9 mouse cellular contexts compared by ENCODE assay signal in genomic region chr12:91748241-91748865, GRCm38 (mm10). TPM values are rescaled to one million over a fixed set of nuclear protein-coding genes. Genes with fewer than 3 reads are reported as not detected.
DNase-seq lines count a peak whose midpoint lies in the region; ATAC-seq lines count a peak whose summit lies in the region.
"Had no signal": no experiment of that assay in that cellular context is flagged by ENCODE, and none has a peak within 500 bp of the region (broad histone marks: within the 10 kb centered on the region; RNA-seq: fewer than 3 reads in every experiment).

No protein-coding gene starts in this region.

- no peak overlapping the region for H3K4me3 ChIP-seq in hindbrain, embryonic 16.5 days (ENCODE audit: low read length)
- no peak overlapping the region for H3K4me3 ChIP-seq in hindbrain, embryonic 10.5 days
- H3K4me3 ChIP-seq in embryonic facial prominence, embryonic 15.5 days (replicated peaks) = no peak overlapping the region
- H3K4me3 ChIP-seq: heart, embryonic 15.5 days had no signal

- WGBS in hindbrain, embryonic 16.5 days = 51% methylated on average over 18 of the region's 18 CpGs
- WGBS in hindbrain, embryonic 10.5 days = 80% methylated on average over 18 of the region's 18 CpGs
- 59% methylated on average over 18 of the region's 18 CpGs for WGBS in embryonic facial prominence, embryonic 15.5 days

- no peak overlapping the region for H3K27ac ChIP-seq in hindbrain, embryonic 16.5 days (ENCODE audit: low read depth, low read length)
- H3K27ac ChIP-seq in hindbrain, embryonic 10.5 days = no peak overlapping the region
- H3K27ac ChIP-seq in embryonic facial prominence, embryonic 15.5 days (replicated peaks) = no peak overlapping the region; the same call in 1 of the 2 replicates
- H3K27ac ChIP-seq: heart, embryonic 15.5 days had no signal

- no peaks in the 10 kb centered on the region for H3K36me3 ChIP-seq in hindbrain, embryonic 16.5 days (ENCODE audit: control insufficient read depth, insufficient read depth, low read length)
- peaks cover 4% of the 10 kb centered on the region; the same call in 1 of the 2 replicates for H3K36me3 ChIP-seq in hindbrain, embryonic 10.5 days
- H3K36me3 ChIP-seq in embryonic facial prominence, embryonic 15.5 days = no peaks in the 10 kb centered on the region
- H3K36me3 ChIP-seq: heart, embryonic 15.5 days had no signal

- no peak overlapping the region for H3K4me2 ChIP-seq in hindbrain, embryonic 16.5 days (ENCODE audit: low read length)
- no peak overlapping the region for H3K4me2 ChIP-seq in embryonic facial prominence, embryonic 15.5 days (replicated peaks)
- H3K4me2 ChIP-seq: heart, embryonic 15.5 days had no signal

- DNase-seq in hindbrain, embryonic 10.5 days (ENCODE audit: low spot score) = no peak
- DNase-seq in Muller cell, postnatal 12 days (ENCODE audit: inconsistent ontology term) = peak; percentile 83
- peak; percentile 36 to 39 for DNase-seq in left cerebral cortex, postnatal 10 days (ENCODE audit: extremely low spot score in 1 of 2, low spot score in 2 of 2)
- DNase-seq in right cerebral cortex, postnatal 25 days = peak; percentile 71
- no peak for DNase-seq in spleen, postnatal 4 days (ENCODE audit: low spot score in 2 of 2)
- DNase-seq in embryo, embryonic 11 days = no peak

- ATAC-seq in hindbrain, embryonic 16.5 days = 0 out of 2 replicates have a peak, but pooled peaks have one; percentile 17
- ATAC-seq in embryonic facial prominence, embryonic 15.5 days (ENCODE audit: insufficient number of reproducible peaks, low FRiP score, low TSS enrichment, low read depth) = 0 out of 2 replicates have a peak, but pooled peaks have one; percentile 26

- no peak overlapping the region for H3K9ac ChIP-seq in hindbrain, embryonic 16.5 days (ENCODE audit: low read depth, low read length)
- no peak overlapping the region for H3K9ac ChIP-seq in embryonic facial prominence, embryonic 15.5 days
- H3K9ac ChIP-seq: heart, embryonic 15.5 days had no signal

- H3K4me1 ChIP-seq in hindbrain, embryonic 16.5 days (ENCODE audit: control insufficient read depth, insufficient read depth, low read depth, low read length) = peaks cover 18% of the 10 kb centered on the region
- peaks cover 10% of the 10 kb centered on the region for H3K4me1 ChIP-seq in hindbrain, embryonic 10.5 days (replicated peaks)
- H3K4me1 ChIP-seq in embryonic facial prominence, embryonic 15.5 days = peaks cover 30% of the 10 kb centered on the region

- H3K27me3 ChIP-seq in hindbrain, embryonic 16.5 days (replicated peaks; ENCODE audit: control insufficient read depth, insufficient read depth, low read length) = no peaks in the 10 kb centered on the region
- H3K27me3 ChIP-seq in hindbrain, embryonic 10.5 days (ENCODE audit: insufficient read depth, poor library complexity, severe bottlenecking) = no peaks in the 10 kb centered on the region
- no peaks in the 10 kb centered on the region for H3K27me3 ChIP-seq in embryonic facial prominence, embryonic 15.5 days
- H3K27me3 ChIP-seq: heart, embryonic 15.5 days had no signal

- intact Hi-C loops in left cerebral cortex, postnatal 10 days (cut with DNase I) = no loop called here

- H3K9me3 ChIP-seq in hindbrain, embryonic 16.5 days (ENCODE audit: control insufficient read depth, low read length) = no peaks in the 10 kb centered on the region
- H3K9me3 ChIP-seq in hindbrain, embryonic 10.5 days = no peaks in the 10 kb centered on the region
- H3K9me3 ChIP-seq in embryonic facial prominence, embryonic 15.5 days (replicated peaks) = no peaks in the 10 kb centered on the region
- H3K9me3 ChIP-seq: heart, embryonic 15.5 days had no signal

RNA-seq across cellular contexts. Expression of gene Ston2, which starts 39.8 kb away (rescaled TPM):
- 7.1 and 8.0 TPM in 2 replicates for polyA plus RNA-seq in hindbrain, embryonic 16.5 days (2015; fragmentation: Nextera tagmentation; extraction: Ambion mirVana)
- polyA plus RNA-seq in hindbrain, embryonic 10.5 days (2016; fragmentation: Nextera tagmentation; extraction: Ambion mirVana) = 9.2 and 9.4 TPM in 2 replicates
- polyA plus RNA-seq in embryonic facial prominence, embryonic 15.5 days (2015; fragmentation: Nextera tagmentation; extraction: Ambion mirVana) = 11.5 and 11.8 TPM in 2 replicates
- 10 to 100 TPM; 13.9 to 15.6 TPM for total RNA-seq in left cerebral cortex, postnatal 10 days (2021)

Comparison
In these comparisons a context has a peak if more than half of its experiments do, and no peak if none do; other contexts are left out.
1. DNase-seq: peak in Muller cell, postnatal 12 days (single experiment), left cerebral cortex, postnatal 10 days (2 of 2) and right cerebral cortex, postnatal 25 days (single experiment); none in hindbrain, embryonic 10.5 days (single experiment), spleen, postnatal 4 days (0 of 2) and embryo, embryonic 11 days (single experiment).